Mouse (Mus musculus): ENCODE measurements at regions not wholly inside any gene's neighbourhood (a gene's known extent, or its start where the extent isn't known, plus 50 kb on each side); places are given as distances from the start of the nearest gene placed in this dataset.
A peak's percentile ranks its signal among the peaks of the same experiment; 100 is the strongest.
"Not testable (repeated sequence)": the region's sequence is repeated elsewhere in the genome, so short reads cannot be mapped to it uniquely, and the experiment has no call there.

GRCm38 (mm10) chr6:68532599-68532998 lies 997.0 kb upstream of the Tacstd2 start:
- no peak for DNase-seq

GRCm38 (mm10) chr6:68503937-68504336 lies 968.3 kb upstream of the Tacstd2 start:
- no peak for DNase-seq

GRCm38 (mm10) chr6:68481137-68481536 lies 945.5 kb upstream of the Tacstd2 start:
- no peak for DNase-seq

- no peak for DNase-seq
These were observed 939.3 kb upstream of the Tacstd2 start for GRCm38 (mm10) chr6:68474872-68475271.

GRCm38 (mm10) chr6:68453061-68453803 lies 917.6 kb upstream of the Tacstd2 start:
- not testable (repeated sequence) for DNase-seq

GRCm38 (mm10) chr6:68449042-68449832 lies 913.6 kb upstream of the Tacstd2 start:
- DNase-seq = no peak

- DNase-seq = no peak
These were observed 910.2 kb upstream of the Tacstd2 start for GRCm38 (mm10) chr6:68445782-68446181.

GRCm38 (mm10) chr6:68437184-68437583 lies 901.6 kb upstream of the Tacstd2 start:
- DNase-seq = peak in 1 of 2 experiments; percentile 0

Measured in heart, adult 18-20 months (tissue).